Mouse (Mus musculus) MN1 (cell line): Measurements from ENCODE around the gene Chd6.
"Not testable (repeated sequence)": the region's sequence is repeated elsewhere in the genome, so short reads cannot be mapped to it uniquely, and the experiment has no call there.

Experiments
- DNase-seq: peaks from one replicate; pipeline ENCODE4 v3.0.0-alpha.2; 2016; ENCODE audit warnings: low spot score

Chd6 gene

DNA sequence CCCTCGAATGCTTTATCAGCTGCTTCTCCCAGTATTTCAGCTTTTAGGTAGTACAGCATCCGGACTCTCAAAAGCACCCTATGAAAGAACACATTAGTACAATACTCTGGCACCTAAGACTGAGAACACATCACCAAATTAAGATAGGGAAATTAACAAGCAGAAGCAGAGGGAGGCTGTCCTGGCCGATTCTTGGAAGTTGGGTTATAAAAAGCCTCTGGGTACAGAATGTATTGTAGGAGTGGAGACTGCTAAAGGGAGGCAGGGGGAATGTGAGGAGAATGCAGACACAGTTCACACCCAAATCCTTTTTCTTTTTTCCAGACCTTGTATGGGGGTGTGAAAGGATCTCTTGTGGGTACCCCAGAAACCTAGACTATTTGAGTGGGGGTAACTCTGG, 126.2 kb downstream of the Chd6 start:
- DNase-seq, result no peak

DNA sequence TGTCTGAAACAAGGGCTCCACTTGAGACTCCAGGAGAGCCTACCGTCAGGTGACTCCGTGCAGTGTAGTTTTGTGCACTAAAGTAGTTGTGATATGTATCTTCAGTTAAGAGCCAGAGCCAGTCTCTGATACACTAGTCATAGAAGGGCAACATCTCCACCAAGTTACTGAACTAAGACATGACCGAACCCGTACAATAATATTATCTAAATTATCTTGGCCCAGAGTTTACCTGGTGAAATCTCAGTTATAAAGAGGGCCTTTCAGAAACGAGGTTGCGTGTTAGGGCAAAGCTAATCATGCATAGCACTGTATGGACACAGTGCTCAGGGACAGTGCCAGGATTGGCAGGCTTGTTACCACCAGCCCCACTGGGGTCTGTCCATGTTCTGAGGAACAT, 127.1 kb downstream of the Chd6 start:
- no peak for DNase-seq

DNA sequence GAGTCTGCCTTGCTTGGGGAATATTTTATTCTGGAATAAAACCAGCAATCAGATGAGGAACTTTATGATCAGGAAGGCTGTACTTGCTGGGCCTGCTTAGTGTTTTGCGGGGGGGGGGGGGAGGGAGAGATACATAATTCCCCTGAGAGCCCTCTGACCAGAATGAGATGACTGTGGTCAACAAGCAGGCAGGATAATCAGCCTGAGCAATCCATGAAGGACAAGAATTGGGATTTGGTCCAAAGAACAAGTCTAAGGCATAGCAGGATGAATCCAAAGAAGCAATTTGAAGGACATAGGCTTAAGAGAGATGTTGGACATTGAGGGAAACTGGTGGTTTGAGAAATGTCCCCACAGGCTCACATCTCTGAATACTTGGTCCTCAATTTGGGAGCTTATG, 130.2 kb downstream of the Chd6 start:
- no peak for DNase-seq

DNA sequence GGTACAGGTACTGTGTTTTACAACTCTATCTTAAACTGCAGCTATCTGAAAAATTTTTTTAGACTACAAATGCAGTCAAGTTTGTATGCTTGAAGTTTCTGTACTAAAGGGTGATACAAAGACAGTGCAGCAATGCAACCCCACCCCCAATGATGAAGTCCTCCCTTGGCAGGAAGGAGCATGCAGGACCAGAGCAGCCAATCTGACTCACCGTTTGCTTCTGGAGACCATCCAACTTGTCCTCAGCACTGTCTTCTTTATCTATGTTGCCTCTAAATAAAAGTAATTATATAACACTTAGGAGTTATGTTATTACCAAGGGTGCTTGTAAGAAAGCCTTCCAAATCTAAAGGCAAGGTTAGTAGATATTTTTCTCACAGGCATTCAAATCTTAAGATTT, 131.6 kb downstream of the Chd6 start:
- DNase-seq, result peak; percentile 46

DNA sequence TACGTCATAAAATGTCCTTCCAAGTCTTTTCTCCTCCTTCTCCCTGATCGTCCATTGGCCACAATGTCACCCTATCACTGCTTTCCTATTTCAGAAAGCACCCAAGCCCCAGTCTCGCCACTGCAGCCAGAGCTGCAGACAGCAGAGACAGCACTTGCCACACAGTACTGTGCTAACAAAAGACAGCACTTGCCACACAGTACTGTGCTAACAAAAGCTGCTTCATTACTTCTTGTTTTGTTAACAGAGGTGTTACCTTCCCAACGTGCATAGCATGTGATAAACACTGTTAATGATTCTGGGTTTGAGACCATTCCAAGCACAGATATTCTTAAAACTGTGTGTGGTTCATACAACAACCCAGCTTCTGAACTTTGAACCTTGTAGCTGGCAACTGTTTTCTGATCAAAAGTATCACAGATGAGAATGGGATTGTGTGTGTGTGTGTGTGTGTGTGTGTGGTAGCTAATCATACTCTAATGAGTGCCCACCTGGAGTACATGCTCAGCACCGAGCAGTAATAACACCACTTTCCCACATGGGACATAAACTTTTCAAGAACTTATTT, 135.1 kb downstream of the Chd6 start:
- DNase-seq, result no peak

DNA sequence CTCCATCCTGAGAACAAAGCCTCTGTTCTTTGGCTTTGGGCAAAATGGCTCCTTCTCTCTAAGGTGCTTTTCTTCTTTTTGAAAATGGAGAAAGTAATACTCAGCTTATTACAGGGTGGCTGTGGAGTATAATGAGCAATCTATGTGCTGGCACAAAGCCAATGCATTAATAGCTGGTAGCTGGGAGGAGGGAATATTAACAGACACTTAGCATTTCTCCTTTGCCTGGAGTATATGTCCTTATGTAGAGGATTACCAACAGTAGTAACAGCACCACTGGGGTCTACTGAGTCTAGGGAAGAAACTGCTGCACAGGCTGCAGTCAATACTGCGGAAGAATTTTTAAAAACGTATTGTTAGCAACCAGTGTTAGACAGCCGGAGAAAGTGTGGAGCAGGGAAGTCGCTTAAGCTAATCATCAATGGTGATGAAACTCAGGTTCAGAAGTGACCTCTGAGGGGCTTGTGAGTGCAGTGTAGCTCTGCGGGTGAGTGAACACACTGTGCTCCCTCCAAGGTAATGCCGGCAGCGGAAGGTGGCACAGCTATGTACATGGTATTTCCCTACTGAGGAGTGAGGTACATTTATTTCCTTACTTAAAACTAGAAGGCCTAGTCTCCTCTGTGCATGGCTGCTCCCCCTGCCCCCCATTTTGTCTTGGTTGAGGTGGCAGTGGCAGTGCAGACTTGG, 136.6 kb downstream of the Chd6 start:
- no peak for DNase-seq

DNA sequence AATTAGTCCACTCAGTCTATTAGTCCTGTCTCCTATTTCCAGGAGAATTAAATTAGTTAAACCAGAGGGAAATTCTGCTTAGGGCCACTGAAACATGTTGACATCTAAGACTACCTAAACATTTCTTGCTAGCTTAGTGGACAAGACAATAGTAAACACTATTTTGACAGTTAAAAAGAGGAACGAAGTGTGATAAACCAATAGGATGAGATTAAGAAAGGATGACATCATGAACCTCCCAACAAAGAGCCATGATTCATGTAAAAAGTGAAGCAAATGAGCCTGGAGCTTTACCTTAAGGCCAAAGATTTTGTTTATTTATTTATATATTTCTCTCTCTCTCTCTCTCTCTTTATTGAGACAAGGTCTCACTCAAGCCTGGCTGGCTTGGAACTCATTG, 146.7 kb downstream of the Chd6 start:
- no peak for DNase-seq

DNA sequence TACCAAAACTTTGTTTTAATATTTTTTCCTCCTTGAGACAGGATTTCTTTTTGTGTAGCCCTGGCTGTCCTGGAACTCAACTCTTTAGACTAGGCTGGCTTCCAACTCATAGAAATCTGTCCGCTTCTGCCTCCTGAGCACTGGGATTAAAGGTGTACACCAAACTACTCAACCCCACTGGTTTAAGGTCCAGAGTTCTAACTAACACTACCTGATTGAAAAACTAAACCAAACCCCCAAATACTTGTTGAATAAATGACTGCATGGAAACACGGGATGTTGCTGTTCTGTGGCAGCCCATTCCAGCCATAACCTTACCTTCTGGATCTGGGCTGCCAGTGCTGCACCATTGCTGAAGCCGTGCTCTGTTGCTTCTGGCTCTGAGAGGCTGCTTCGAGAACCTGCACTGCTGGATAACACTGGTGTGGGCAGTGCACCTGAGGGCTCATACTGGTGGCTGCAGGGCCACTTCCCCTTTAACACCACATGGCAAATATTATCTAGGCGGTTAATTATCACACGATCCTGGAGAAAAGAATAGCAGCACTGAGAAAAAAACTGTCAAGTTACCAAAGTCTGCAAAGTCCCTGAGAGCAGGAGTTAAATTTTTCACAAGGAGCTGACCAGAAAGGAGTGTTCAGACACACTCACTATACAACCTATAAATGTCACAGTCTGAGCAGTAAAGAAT, 147.8 kb downstream of the Chd6 start:
- DNase-seq, result no peak

DNA sequence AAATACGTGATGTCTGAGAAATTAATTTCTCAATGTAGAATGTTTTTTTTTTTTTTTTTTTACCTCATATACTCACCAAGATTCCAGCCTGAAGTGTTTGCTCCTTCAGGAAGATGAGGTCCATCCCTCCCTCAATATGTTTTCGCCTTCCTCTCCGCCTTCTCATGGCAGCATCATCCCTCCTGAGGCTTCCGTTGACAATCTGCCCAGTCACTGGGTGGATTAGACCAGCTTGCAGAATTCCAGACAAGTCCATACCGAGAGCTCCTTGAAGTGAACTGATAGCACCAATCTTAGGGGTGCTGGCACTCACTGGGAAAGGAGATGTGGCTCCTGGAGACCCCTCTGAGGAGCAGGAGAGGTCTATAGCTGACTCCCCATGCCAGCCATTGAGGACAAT, 149.0 kb downstream of the Chd6 start:
- DNase-seq, result no peak

DNA sequence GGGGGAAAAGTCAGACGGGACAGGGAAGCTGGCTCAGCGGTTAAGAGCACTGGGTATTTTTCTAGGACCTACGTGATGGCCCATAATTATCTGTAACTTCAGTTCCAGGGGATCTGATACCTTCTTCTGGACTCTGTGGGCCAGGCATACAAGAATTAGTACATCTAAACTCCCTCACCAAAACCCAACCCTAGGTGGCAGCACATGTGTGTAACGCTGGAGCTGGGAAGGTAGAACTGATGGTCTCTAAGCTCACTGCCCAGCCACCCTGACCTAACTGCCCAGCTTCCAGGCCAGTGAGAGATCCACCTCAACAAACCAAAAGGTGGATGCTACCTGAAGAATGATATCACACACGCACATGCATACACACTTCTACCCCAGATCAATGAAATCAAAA, 150.1 kb downstream of the Chd6 start:
- no peak for DNase-seq

DNA sequence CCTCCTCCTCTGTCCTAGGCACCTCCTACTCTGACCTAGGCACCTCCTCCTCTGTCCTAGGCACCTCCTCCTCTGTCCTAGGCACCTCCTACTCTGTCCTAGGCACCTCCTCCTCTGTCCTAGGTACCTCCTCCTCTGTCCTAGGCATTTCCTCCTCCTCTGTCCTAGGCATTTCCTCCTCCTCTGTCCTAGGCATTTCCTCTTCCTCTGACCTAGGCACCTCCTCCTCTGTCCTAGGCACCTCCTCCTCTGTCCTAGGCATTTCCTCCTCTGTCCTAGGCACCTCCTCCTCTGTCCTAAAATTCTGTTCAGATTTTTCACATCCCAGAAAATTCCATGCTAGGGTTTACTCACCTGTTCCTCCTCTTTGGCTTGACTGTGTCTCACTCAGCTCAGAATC, 151.1 kb downstream of the Chd6 start:
- DNase-seq, result not testable (repeated sequence)

DNA sequence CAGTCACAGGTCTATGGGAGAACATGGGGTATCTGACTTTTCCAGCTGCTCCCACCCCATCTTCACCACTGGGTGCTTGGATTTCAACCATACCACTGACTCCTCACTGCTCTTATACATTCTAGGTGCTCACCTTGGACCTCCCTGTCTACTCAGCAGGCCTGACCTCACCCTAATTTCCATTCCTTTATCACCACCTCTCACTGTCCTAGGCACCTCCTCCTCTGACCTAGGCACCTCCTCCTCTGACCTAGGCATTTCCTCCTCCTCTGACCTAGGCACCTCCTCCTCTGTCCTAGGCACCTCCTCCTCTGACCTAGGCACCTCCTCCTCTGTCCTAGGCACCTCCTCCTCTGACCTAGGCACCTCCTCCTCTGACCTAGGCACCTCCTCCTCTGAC, 151.6 kb downstream of the Chd6 start:
- not testable (repeated sequence) for DNase-seq

DNA sequence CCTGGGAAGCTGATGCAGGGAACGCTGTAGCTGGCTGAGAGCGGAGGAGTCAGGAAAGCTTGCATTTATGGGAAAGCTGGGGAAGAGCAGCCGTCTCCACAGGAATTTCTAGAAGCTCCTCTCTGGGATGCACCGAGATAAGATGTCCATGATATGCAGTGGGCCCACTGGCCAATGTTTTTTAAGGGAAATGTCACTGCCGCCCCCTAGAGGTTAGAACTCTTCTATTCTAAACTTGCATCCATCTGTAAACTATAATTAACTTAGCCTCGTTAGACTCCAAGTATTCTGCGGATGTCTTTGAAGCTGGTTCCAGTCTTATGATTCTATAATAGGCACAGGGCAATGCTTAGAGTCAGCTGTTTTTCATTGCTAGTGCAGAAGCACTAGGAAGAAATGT, 153.5 kb downstream of the Chd6 start:
- peak; percentile 18 for DNase-seq

DNA sequence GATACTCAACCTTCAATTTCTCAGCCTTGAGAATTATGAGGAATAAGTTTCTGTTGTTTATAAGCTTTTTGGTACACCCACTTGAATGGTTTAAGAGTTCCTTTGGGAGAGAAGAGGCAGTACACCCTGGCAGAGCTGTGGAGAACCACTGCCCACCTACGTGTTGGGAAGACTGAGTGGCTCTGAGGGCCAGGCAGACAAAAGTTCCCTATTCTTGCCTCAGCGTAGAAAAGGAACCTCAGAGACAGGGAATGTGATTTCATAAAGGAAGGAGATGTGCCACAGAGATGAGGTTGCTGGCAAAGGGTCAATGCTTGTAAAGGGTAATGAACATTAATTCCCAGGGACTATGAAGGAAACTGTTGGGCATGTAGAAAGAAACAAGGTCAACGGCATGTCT, 154.3 kb downstream of the Chd6 start:
- no peak for DNase-seq

DNA sequence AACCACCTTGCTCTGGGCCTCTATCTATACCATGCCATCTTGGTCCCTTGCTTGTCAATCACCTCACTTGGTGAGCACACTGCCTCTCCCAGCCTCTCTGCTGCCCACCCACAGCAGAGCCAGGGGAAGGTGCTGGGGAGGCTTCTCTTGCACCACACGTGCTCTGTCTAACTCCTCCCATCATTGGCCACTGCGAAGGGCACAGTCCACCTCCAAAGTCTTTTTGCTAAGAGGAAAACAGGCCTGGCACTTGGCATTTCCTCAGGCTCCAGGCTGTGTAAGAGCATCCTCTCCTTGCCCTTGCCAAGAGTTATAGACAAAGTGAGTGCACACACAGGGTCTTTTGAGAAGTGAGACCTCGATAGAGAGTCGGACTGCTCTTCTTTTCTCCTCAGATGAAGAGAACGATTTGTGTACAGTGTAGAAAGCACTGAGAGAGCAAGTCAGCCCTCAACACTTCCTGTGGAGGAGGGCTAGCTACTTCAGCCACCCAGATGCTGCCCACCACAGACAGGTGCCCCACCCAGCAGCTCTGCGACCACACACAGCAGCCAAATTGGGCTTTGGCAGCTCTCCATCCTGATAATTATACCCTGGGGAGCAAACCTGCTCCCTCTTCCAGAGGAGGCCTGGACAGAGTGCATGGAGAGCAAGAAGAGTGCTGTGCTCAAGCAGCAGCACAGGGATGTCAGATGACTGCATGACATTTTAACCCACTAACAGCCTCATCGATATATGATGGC, 155.6 kb downstream of the Chd6 start:
- DNase-seq, result peak; percentile 70

DNA sequence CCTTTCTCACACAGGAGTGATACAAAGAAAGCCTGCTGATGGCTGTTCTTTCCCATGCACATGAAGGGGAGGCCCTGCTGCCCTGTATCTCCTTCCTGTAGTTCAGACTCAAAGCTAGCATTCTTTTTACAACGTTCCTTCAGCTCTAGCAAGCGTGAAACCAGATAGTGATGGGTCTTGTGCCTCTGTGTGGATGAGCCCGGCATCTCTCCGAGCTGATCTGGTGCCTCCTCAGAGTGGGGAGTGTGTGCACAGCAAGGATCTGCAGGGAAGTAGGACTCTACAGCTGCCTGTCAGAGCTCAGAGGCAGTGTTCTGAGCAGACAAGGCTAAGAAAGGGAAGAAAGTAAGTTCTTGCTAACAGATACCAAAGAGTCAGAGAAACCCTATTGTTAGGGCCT, 157.3 kb downstream of the Chd6 start:
- no peak for DNase-seq

DNA sequence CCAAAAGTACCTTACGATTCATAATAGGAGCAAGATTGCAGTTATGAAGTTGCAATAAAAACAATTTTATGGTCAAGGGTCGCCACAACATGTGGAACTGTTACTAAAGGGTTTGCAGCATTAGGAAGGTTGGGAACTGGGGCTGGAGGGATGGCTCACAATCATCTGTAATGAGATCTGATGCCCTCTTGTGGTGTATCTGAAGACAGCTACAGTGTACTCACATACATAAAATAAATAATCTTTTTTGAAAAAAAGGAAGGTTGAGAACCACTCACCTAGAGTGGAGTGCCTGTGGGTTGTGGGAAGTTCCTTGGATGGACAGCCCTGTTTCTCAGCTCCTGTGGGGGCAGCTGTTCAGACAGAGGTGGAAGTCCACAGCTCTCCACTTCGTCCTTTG, 166.4 kb downstream of the Chd6 start:
- DNase-seq, result no peak

DNA sequence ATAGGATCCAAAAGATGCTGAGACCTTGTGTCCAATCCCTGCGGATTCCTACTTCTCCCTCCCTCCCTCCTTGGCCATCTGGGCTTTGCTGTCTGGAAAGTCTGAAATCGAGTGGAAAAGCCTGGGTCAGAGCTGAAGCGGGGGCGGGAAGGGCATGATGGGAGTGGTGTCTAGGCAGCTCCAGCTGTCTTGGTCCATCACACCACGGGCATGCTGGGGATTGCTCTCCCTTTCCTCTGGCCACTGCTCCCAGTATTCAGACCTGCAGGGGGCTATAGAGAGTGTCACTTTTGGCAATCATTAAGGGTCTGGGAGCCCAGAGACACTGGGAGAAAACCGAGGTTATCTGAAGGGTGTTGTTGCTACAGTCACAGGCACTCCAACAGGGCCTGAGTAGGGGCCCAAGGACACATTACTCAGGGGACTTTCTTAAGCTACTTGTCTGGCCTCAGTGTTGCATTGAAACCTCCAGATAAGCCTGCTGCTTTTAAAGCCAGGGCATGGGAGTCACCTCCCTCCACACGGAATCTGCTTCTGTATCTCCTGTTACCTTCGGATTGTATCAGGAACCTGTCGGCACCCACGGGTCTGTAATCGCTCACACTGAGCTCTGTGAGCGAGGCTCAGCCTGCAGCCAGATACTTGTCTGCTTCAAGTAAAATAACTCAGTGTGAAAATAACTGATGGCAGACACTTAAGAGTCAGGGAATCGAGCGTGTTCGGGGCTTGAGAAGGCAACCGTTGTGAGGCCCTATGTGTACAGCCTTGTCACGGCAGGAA, 167.8 kb downstream of the Chd6 start:
- DNase-seq, result no peak

DNA sequence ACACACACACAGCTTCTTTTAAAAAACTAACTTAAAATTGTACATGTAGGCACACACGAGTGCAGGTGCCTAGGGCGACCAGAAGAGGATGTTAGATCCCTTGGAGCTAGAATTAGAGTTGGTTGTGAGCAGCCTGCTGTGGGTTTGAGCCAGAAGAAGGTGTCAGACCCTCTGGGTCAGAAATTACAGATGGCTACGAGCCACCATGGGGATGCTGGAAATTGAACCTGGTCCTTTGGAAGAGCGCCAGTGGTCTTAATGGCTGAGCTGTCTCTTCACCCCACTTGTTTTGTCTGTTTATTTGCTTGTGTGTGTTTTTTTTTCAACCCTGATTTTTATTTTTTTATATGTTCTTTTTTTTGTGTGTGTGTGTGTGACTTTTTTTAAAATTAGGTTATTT, 174.4 kb downstream of the Chd6 start:
- no peak for DNase-seq

DNA sequence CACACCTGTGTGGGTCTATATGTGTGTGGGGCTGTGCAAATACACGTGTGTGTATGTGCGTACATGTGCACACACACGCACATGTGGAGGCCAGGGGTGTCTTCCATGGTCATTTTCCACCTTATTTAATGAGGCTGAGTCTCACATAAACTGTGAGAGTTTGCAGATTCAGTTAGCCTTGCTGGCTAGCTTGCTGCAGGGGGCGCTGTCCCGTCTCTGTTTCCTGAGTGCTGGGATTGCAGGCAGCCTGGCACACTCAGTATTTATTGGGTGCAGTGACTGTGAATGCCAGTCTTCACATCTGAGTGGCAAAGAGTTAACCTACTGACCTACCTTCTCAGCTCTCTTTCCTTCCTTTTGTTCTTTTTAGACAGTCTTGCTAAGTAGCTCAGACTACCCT, 175.0 kb downstream of the Chd6 start:
- no peak for DNase-seq

DNA sequence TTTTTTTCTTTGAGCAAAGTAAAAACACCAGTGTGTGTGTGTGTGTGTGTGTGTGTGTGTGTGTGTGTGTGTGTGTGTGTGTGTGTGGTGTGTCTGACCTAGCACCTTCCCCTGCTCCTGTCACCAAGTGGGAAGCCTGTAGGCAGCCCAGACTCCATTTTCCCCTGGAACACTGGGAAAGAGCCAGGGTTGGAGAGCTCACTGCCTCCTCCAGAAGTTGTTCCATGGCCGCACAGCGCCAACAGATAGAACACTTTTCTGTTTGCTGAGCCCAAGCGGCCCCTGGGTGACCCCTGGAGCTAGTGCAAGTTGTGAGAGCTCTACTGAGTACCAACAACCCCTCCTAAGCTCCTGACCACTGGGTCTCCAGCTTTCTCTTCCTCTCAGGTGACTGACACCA, 175.9 kb downstream of the Chd6 start:
- no peak for DNase-seq

DNA sequence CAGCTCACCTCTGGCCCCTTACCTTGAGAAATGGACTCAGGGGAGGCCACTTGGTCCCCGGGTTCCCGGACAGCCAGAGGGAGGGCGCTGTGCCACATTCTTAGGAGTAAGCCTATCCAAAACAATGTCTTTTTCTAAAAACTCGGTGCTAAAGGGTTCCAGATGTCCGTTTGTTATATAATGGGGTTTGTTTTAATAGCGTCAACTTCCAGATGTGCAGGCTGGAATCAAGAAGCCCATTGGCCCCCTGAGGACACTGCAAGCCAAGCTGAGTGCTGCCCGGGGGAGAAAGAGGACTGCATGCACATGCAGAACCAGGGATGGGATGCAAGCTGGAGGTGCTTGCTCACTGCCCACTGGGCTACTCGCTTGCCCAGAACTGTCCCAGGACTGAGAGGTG, 176.6 kb downstream of the Chd6 start:
- DNase-seq, result no peak
